Mouse (Mus musculus): ENCODE results near the gene Ptk7.

Ptk7 gene

DNA sequence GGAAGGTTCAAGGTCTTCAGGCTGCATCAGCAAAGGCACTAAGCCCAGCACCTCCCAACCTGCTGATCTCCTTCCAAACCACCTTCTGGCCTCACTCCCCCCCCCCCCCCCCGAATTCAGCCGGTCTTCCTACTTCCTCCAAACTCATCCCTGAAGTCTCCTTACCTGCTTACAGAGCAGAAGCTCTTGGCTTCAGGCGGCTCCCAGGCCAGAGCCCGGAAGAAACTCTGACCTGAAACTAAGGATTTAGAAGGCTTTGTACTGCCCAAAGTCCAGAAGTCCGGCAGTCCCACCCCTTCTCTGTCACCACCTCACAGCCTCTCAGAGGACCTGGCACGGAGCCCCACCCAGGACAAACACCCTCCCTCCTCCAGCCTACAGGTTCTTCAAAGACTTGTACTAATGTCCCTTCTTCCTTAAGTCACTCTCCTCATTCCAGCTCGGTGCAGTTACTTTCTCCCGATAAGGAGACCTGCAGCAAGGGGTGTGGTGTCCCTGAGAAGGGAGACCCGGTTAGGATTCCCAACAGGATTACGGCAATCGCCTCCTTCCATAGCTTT is 15.7 kb upstream of the Ptk7 start:
- no peak for DNase-seq (ENCODE audit: low read depth, low spot score)

DNA sequence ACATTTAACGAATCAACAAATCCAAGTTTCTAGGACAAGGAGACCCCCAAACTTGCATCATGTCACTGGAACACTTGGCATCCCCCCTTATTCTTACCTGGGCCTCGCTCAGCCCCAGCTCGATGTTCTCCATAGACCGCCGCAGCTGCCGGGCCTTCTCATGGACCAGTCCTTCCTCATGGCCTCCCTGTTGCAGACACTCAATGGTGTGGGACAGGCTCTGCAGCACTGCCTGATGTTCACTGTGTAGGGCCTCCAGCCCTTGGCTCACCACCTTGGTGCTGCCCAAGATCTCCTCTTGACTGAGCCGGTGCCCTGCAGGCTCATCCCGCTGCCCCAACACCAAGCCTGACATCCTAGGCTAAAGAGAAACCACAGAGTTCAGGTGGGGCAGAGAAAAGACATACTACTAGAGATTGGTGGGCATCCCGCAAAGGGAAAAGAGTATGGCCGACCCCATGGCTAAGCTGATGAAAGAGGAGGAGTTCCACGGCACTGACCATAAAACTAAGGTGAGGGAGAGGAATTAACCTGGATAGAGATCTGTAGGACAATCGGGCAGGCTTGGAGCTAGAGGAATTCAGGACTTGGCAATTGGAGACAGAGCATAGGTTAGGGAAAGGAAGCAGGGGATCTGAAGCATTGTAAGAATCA is 15.0 kb upstream of the Ptk7 start:
- DNase-seq (ENCODE audit: low read depth, low spot score): no peak

DNA sequence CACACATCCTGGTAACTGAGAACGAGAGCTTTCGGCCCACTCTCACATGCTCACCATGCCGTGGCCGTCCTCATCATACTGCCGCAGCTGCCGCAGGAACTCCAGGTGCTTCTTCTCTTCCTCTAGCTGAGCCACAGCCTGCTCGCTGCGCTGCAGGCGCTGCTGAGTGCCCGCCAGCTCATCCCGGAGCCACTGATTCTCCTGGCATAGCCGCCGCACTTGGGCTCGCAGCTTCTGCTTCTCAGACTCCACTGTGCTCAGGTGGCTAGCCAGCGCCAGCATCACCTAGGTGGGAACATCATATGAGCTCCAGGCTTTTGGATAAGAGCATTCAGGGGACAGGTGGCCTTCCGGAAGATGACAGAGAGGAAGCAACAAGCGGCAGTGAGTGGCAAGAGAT is 12.8 kb upstream of the Ptk7 start:
- DNase-seq (ENCODE audit: low read depth, low spot score): no peak

DNA sequence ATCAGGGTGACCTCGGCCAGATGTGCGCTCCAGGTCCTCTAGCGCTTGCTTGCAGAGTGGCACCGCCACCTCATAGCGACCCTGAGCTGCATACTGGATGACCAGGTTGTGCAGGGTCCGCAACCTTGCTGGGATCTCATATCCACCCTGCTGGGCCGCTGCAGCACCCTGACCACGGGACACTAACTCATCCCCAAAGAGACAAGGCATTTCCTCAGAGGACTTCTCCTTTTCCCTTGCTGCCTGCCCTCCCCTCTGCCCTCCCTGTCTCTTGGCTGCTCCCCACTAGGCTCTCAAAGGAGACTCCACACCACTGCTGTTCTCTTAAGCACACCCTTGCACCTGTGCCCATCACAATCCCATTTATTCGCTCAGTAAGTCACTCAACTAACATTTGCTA is 10.6 kb upstream of the Ptk7 start:
- no peak for DNase-seq (ENCODE audit: low read depth, low spot score)

DNA sequence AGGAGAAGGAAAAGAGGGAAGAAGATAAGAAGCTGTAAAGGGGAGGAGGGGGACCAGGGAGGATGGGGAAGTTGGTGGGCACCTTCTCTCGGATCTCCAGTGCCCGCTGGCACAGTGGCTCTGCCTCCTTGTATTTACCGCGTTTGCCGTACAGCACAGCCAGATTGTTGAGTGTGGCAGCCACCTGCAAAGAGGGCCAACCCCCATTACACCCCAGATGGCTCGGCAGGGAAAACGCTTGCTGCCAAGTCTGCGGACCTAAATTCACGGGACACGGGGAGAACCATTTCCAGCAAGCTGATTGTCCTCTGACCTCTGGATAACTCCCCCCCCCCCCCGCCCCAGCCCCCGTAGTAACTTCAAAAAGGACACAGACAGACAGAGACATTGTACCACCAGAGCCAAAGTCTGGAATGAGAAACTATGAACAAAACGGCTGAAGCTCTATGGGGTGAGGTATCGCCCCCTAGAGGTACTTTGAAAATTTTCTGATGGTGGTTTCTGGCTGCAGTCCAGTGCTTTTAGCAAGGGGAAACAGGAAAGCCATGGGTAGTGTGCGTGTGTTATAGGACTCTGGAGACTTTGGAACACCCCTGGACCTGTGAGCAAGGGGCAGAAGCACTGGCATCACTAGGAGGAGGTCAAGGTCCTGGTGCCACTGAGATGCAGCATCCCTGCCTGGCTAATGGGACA is 7.7 kb upstream of the Ptk7 start:
- DNase-seq (ENCODE audit: low read depth, low spot score): no peak

GRCm38 (mm10) chr17:46629685-46630441 is 559 bp upstream of the Ptk7 start:
- DNase-seq (ENCODE audit: low read depth, low spot score): no peak

GRCm38 (mm10) chr17:46628471-46628790 is 873 bp downstream of the Ptk7 start:
- DNase-seq (ENCODE audit: low read depth, low spot score): no peak

DNA sequence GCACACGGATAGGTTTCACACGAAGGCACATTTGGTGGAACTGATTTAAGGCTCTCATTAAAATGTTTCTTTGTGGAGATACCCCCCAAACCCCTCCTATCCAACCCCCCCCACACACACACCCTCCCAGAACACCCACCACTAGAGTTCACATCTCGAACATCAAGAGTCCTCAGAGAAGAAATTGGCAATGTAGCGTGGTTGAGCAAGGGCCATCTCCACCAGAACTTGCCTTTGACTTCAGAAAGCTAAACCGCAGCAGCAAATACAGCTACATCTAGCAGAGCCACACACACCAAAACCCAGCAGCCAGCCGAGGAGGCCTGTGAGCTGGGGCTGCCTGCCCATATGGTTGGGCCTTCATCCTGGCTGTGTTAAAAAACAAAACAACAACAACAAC is 1.9 kb downstream of the Ptk7 start:
- DNase-seq (ENCODE audit: low read depth, low spot score): no peak

DNA sequence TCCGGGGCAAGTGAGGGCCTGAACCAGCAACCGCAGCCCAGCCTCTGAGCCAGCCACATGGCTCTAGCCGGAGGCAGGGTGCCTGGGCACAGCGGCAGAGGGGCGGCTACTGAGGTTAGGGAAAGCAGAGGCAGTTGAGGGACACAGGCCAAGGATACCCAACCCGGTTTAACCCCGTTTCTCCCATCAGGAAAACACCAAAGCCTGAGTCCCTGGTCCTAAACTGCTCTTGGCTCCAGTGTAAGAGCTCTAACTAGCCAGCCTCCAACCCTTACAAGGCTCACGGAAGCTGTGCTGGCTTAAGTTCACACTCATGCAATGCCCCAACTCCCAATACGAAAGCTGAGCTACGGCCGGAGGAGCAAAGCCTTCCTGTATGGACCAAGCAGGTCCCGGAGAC is 4.7 kb downstream of the Ptk7 start:
- DNase-seq (ENCODE audit: low read depth, low spot score): no peak

DNA sequence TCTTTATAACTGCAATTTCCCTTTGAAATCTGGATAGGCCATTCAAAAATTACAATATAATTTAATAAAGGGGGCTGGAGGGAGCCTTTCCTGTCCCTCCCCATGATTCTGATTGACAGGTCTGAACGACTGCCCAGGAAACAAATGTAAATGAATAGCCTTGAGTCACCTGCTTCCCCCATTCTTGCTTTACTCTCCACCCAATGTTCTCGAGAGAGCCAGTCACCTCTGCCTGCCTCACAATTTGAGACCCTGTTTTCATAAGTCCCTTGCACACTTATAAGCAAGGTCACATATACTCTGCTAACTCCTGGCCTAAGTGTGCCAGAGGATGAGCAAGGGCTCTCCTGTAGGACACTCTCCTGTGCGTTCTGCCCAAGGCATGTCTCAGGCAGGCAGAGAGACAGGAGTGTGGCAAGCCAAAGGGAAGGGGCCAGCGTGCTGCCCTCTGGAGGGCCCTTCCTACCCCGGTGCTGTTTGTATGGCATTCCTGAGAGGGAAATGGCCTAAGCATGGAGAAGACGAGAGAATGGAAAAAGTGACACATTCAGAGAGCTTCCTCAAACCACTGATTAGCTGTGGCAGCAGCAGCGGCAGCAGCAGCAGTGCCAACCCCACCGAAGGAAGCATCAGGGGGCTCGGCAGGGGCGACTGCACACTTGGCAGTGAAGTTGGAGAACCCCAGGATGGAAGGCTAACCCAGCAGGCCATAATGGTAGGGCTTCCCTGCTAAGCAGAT is 5.3 kb downstream of the Ptk7 start:
- DNase-seq (ENCODE audit: low read depth, low spot score): no peak

GRCm38 (mm10) chr17:46622269-46622668 is 7.0 kb downstream of the Ptk7 start:
- no peak for DNase-seq (ENCODE audit: low read depth, low spot score)

DNA sequence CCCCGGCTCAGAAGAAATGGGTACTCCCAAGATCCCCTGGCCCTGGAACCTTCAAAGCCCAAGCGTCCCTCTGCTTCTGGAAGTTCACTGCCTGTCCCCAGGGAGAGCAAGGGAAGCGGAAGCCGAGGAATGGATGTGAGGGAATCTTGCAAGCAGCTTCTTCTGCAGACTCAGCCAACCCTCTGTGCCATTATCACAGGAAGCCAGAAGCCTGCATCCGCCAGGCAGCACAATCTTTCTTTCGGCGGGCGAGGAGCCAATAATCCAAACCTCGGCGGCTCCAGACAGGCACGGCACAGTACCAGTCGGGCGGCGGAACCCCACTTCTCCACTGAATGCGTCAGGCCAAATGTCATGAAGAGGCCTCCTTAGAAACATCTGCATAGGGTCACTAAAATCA is 8.0 kb downstream of the Ptk7 start:
- no peak for DNase-seq (ENCODE audit: low read depth, low spot score)

DNA sequence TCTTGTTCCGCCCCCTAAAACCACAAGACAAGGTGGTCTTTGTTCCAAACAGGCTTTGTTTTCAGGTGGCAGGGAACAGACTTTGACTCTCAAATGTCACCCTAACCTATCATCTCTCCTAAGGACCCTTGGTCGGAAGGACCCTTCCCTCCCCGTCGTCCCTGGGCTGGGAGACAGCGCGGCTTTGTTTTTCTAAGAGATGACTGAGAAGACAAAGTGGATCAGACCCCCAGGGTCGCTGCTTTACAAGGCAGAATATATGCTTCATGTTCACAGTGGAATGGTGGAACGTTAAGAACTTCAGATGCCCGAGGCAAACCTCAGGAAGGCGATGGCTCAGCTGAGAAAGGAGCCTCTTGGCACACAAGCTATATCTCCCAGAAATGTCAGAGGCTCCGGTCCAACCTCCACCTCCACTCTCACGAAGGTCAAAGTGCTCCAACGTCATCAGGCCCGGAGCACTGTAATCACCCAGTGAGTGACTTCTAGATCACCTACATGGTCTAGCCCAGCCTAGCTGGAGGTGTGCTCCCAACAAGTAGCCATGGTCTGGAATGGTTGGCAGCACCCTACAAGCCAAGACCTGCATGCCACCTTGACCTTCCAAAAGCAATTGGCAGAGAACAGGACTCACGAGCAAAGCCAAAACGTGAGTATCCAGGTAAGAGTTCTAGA is 9.5 kb downstream of the Ptk7 start:
- DNase-seq (ENCODE audit: low read depth, low spot score): no peak

GRCm38 (mm10) chr17:46618769-46619682 is 10.3 kb downstream of the Ptk7 start:
- no peak for DNase-seq (ENCODE audit: low read depth, low spot score)

DNA sequence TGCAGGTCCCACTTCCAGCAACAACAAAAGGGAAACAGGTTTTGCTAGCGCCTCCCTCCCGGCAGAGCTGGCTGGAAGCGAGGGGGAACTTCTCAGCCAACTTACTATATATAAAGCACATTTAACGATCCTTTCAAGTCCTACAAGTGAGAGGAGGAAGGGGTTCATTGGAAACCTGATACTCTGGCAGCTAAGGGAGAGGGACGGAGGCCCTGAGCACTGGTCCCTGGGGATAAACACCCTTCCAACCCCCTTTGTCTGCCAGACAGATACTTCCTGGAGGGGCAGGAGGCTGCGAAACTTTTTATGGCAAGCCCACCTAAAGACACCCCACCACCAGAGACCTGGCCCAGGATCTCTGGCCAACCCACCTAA is 10.9 kb downstream of the Ptk7 start:
- no peak for DNase-seq (ENCODE audit: low read depth, low spot score)

GRCm38 (mm10) chr17:46617799-46618198 is 11.5 kb downstream of the Ptk7 start:
- DNase-seq (ENCODE audit: low read depth, low spot score): no peak

DNA sequence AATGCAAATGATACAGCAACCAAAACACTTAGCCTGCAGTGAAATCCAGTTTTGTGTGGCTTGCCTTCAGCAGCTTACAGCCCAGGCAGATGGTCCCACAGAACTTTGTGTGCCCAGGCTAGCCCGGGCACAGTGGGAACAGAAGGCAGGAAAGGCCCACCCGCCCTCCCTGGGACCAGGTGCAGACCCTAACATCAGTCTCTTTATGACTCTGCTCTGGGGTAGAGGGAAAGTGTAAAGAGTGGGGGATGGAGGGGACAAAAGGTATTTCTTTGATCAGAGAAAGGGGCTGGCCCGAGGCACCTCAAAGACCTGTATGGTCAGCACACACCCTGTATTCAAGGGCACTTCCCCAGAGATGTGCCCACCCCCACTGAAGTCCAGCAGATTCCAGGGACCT is 16.1 kb downstream of the Ptk7 start:
- no peak for DNase-seq (ENCODE audit: low read depth, low spot score)

- no peak for DNase-seq (ENCODE audit: low read depth, low spot score)
Observed at GRCm38 (mm10) chr17:46612820-46613219, 16.5 kb downstream of the Ptk7 start.

DNA sequence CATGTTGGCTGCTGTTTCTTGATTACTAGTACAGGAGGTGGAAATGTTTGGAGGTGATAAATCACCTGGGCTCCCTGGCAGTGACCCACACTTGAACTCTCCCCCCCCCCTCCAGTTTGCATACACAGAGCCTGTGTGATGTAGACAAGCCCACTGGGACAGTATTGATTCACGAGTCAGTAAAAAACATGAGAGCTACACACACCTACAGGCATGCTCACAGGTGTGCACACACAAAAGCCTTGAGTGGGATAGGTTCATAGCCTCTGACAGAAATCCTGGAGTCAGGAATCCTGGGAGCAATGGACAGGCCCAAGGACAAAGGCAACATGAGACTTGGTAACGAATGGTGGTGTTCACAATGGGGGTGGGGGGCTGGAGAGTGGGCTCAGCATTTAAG is 17.1 kb downstream of the Ptk7 start:
- DNase-seq (ENCODE audit: low read depth, low spot score): no peak

GRCm38 (mm10) chr17:46611316-46611715 is 18.0 kb downstream of the Ptk7 start:
- no peak for DNase-seq (ENCODE audit: low read depth, low spot score)
